Mouse (Mus musculus) granulocyte monocyte progenitor cell, adult 5-6 weeks (primary cell): ENCODE results near the gene Ndufs2. TPM values are rescaled to one million over a fixed set of nuclear protein-coding genes. Genes with fewer than 3 reads are reported as not detected.

Experiments used
- ATAC-seq: replicated peaks from 2 replicates; pipeline ENCODE4 v1.8.0; 2016; ENCODE audit warnings: mild to moderate bottlenecking, moderate TSS enrichment, inconsistent platforms; ENCODE audit not compliant: poor library complexity, severe bottlenecking
- total RNA-seq, 2 experiments: library from RNA; stranded (forward) in 1 of 2; stranded (reverse) in 1 of 2; fragments of 200-712, 200-1000 nt in 1 of 2; fragments of >200 nt in 1 of 2; fragmentation: Nextera tagmentation in 1 of 2; gene quantifications; 2 replicates each; pipeline ENCODE4 v1.2.3; 2014 to 2017

Gene Ndufs2
- total RNA-seq, 2 experiments from 2014 or later: 270 to 391 TPM

- no peak for ATAC-seq
Observed at GRCm38 (mm10) chr1:171204249-171204644, 46.9 kb downstream of the Ndufs2 start.

GRCm38 (mm10) chr1:171203471-171204248 lies 47.5 kb downstream of the Ndufs2 start:
- no peak for ATAC-seq

GRCm38 (mm10) chr1:171200769-171201168 lies 50.4 kb downstream of the Ndufs2 start:
- no peak for ATAC-seq

- no peak for ATAC-seq
Observed at GRCm38 (mm10) chr1:171199532-171199931, 51.7 kb downstream of the Ndufs2 start.

- peak; percentile 95 for ATAC-seq
Observed at GRCm38 (mm10) chr1:171195887-171196397, 55.2 kb downstream of the Ndufs2 start, which contains the start of gene Pcp4l1. Pcp4l1 (minus strand) TSS chr1:171196268.

- peak; percentile 12; the same call in 1 of the 2 replicates for ATAC-seq
Observed at GRCm38 (mm10) chr1:171195046-171195822, 56.0 kb downstream of the Ndufs2 start.

GRCm38 (mm10) chr1:171193911-171194830 lies 57.0 kb downstream of the Ndufs2 start:
- ATAC-seq: no peak

GRCm38 (mm10) chr1:171193093-171193840 lies 57.9 kb downstream of the Ndufs2 start:
- no peak for ATAC-seq

GRCm38 (mm10) chr1:171192283-171192682 lies 58.9 kb downstream of the Ndufs2 start:
- no peak for ATAC-seq

- ATAC-seq: no peak
Observed at GRCm38 (mm10) chr1:171190832-171191231, 60.4 kb downstream of the Ndufs2 start.

GRCm38 (mm10) chr1:171189476-171190114 lies 61.6 kb downstream of the Ndufs2 start:
- no peak for ATAC-seq

GRCm38 (mm10) chr1:171189046-171189445 lies 62.1 kb downstream of the Ndufs2 start:
- ATAC-seq: no peak

- ATAC-seq: peak; percentile 65
Observed at GRCm38 (mm10) chr1:171187851-171188700, 63.1 kb downstream of the Ndufs2 start.

- ATAC-seq: no peak
Observed at GRCm38 (mm10) chr1:171185655-171186054, 65.5 kb downstream of the Ndufs2 start.
